Mouse (Mus musculus) lung, postnatal 25 days (tissue): Measurements from ENCODE around the gene Nckap5.

Experiments used
- DNase-seq: peaks from one replicate; pipeline ENCODE4 v3.0.0; 2022; ENCODE audit warnings: low spot score

Gene Nckap5

GRCm38 (mm10) chr1:126473044-126473443 lies 357.6 kb downstream of the Nckap5 start:
- DNase-seq = no peak

DNA sequence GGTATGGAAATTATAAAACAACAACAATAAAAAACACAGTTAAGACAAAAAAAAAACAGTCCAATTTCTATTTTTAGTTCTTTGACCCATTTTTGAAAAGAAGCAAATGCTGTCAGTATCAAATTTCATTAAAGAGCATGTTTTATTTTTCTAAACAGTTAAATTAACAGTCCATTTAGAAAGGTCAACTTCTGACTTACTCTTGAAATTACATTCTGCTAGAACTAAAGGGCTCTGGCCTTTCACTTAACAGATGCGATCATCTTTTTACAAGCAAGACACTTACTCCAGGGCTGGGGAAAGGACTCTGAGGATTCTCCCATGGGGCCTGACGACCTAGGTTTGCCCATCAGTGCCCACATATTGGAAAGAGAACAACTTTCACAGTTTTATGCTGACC lies 359.2 kb downstream of the Nckap5 start:
- DNase-seq = no peak

- no peak for DNase-seq
Observed at GRCm38 (mm10) chr1:126470883-126471282, 359.7 kb downstream of the Nckap5 start.

DNA sequence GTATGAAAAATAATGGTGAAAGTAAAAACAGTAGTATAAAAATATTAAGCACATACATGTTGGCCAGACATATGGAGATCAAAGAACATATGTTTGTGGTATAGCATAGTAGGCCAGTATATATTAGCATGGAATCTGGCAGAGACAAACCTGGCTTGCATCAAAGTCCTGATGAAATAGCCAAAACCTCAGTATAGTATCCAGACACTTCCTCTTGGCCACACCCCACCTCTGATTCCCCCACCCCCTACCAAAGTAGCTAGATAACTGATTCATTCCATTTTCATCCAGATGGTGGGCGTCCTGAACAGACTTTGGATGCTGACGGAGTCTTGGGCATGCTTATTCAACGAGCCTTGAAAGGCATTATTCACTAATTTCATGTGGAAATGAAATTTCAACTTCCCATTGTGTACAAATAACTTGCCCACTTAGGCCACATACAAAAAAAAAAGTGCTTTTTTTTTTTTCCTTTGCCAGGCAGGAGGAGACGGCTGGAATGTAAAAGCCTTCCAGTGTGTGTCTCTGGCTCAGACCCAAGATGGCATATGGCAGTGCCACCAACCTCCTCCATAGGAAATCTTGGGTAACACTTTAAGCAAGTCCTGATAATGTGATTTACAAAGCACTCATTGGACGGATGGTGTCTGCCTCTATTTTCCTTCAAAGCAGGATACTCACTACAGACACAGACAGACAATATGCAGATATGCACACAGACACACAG lies 360.6 kb downstream of the Nckap5 start:
- no peak for DNase-seq

DNA sequence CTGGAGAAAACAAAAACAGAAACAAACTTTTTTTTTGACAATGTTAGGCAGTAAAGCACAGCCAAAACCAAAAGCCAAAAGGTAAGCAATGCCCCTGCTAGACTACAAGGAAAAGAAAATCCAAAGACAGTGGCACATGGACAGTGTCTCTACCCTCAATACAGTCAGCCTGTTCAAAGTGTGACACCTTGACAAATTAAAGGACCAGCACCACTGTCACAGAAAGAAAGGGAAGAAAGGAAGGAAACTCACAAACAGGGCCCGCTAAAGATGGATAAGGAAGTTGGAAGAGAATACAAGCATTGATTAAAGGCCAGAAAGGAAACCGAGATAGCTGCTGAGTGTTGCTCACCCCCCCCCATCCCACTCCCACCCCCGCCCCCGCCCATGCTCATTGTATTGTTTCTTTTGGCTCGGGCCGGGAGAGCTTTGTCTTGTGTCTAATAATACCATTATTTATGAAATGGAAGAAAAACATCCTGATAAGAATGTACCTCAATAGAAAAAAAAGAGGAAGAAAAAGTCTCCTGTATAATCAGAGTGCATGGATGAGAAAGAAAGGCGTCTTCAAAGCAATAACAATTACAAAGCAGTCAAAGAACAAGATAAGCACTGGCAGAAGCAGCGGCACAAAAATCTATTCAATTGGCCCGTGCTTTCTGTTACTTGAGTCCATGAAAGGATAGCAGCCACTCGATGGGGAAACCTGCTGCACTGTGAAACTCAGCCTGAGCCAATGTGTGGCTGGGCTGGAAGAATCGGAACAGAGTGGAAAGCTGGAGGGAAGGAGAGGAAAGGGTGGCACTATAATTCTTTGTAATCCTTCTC lies 368.9 kb downstream of the Nckap5 start:
- peak; percentile 42 for DNase-seq

DNA sequence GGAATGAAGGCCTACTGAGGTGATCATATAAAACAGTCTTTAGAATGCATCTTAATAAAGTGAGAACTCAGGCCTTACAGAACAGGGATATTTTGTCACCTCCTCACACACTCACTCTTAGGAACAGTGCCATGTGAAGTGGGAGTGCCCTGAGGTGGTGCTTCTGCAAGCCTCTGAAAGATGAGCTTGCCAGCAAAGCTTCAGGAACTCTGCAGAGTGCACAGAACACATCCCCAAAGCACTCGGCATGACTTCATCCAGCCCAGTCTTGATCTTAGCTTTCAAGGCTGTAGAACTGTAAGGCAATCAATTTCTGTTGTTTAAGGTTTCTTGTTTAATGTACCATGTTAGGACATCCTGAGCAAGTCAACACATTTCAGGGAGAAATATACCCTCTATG lies 372.9 kb downstream of the Nckap5 start:
- DNase-seq = no peak

GRCm38 (mm10) chr1:126454504-126455173 lies 376.0 kb downstream of the Nckap5 start:
- no peak for DNase-seq

GRCm38 (mm10) chr1:126451472-126451871 lies 379.1 kb downstream of the Nckap5 start:
- DNase-seq = peak; percentile 39

DNA sequence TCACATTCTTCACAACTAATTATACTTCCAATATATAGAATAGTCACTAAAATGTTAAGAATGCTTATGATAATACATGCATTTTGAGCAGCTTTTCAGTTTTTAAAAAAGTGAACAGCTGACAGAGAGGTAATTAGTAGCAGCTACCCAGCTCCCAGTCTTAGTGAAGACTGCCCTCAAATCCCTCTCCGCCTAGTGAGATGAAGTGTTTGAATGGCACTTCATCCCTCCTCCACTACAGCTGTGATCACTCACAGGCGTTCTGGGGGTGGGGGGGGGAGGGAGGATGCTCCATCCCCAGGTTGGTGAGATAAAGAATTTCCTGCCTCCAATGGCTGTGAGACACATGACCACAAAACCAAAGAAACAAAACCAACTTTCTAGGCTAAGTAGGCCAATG lies 381.2 kb downstream of the Nckap5 start:
- no peak for DNase-seq

GRCm38 (mm10) chr1:126443890-126444289 lies 386.7 kb downstream of the Nckap5 start:
- no peak for DNase-seq

DNA sequence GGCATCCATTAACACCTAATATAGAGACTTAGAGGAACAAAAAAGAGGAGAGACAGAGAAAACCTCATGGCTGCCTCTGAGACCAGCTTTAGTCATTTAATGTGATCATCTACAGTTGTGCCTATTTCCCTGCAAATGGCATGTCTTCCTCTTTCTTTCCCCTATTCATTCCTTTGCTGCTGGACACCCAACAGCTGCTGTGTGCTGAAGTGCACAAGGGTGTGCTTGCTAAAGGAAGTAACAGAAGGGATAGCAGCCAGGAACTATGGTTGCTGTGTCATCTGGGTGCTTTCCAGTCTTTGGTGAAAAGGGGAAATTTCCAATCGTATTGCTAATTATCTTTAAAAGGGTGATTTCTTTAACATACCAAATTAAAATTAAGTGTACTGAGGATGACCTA lies 387.9 kb downstream of the Nckap5 start:
- DNase-seq = no peak

- no peak for DNase-seq
Observed at GRCm38 (mm10) chr1:126438000-126438572, 392.5 kb downstream of the Nckap5 start.

DNA sequence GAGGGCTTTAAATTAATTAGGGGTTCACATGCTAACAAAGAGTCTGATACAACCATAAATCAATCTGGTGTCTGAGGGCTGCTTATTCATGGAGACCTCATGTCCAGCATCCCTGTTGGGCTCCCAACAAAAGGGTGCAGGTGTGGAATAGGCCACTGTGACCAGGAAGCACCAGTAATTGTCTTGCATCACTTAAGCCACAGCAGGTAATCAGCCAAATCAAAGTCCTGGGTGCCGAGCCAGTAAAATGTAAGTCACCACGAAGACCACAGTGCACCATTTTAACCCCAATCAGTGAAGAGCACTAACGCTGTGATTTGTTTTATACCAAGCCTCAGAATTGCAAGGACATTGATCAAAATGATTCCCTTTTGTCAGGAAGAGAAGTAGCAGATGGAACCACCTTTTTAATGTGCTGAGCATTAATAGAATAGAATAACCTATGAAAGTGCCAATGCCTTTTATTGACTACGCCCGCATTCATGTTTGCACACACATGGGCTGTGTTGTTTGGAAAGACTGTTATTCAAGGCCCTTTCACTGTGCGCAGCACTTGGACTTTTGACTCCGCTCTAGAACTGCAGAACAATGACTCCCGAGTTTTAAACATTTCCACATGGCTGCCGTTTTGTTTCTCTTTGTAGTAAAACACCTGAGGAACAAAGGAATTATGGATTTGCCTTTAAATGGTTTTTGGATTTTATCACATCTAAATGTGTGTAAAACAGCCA lies 393.5 kb downstream of the Nckap5 start:
- DNase-seq = no peak

DNA sequence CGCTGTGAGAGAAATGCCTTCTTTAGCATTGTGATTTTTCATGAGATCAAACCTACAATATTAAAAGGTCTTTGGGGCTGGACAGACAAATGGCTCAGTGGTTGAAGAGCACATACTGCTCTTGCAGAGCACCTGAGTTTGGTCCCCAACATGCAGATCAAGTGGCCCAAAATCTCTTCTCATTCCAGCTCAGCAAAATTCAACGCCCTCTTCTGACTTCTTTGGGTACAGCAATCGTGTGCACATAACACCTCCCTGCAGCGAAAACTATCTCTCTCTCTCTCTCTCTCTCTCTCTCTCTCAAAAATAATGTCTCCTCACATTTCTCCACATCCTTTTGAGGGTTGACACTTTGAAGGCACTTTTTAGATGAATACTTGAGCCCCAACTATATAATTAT lies 398.3 kb downstream of the Nckap5 start:
- no peak for DNase-seq

DNA sequence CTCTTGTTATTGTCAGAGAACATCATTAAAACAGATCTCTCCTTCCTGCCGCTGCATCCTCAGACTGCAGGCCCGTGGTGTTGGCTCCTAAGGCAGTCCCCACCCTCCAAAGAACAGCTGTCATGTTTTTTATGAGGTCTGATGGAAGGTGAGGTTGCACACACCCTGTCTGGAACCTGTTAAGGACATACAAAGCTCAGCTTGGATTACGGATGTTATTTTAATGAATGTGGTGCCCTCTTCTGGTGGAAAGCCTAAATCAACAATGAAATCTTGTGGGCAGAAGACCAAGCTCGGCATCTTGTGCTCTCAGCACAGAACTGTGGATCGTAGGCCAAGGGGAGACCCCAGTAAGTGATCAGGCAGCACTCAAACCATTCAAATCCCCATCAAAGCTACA lies 399.0 kb downstream of the Nckap5 start:
- DNase-seq = peak; percentile 74

DNA sequence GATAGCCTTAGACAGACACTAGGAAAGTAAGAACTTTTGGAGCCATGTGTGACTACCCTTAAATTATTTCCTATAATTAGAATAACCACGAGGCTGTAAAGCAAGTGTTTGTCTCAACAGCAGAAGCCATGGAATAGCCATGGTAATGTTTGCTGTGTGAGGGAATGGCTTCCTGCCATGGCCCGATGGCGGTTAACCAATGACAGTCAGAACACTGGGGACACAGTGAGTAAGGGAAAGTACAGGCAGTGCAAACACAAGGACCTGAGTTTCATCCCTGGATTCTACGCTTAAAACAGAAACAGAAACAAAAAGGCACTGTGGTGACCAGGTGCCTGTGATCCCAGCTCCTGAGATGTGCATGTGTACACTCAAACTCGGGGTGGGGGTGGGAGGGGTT lies 419.2 kb downstream of the Nckap5 start:
- DNase-seq = no peak

DNA sequence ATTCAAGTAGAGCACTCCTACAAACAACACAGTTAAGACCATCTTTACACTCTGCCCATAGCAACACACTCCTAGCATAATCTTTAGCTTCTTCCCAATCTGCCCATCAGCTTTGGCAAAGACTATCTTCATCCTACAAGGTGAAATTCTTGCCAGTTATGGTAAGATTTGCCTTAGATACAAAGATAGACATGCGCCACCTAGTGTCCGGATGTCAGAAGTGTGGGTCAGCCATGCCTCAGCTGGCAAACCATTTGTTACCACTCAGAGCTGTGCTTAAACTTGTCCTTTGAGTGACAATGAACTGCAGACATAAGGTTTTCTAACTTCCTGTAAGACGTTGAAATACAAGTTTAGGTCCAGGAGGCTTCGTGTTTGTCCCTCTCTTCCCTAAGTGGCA lies 422.7 kb downstream of the Nckap5 start:
- peak; percentile 37 for DNase-seq

GRCm38 (mm10) chr1:126405543-126405942 lies 425.1 kb downstream of the Nckap5 start:
- no peak for DNase-seq

DNA sequence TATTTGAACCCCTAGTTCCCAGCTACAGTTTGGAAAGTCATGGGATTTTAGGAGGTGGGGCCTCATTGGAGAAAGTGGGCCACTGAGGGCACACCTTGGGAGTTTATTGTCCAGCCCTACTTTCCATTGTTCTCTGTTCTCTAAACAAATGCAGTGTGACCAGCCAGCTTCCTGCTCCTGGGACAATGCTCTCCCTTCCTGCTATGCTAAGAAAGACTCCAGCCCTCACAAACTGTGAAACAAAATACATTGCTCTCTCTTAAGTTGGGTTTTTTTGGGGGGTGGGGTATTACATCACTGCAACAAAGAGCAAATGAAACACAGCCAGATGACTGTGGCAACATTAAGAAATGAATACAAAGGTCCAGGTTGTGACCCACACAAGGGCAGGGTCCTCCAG lies 426.6 kb downstream of the Nckap5 start:
- DNase-seq = no peak

DNA sequence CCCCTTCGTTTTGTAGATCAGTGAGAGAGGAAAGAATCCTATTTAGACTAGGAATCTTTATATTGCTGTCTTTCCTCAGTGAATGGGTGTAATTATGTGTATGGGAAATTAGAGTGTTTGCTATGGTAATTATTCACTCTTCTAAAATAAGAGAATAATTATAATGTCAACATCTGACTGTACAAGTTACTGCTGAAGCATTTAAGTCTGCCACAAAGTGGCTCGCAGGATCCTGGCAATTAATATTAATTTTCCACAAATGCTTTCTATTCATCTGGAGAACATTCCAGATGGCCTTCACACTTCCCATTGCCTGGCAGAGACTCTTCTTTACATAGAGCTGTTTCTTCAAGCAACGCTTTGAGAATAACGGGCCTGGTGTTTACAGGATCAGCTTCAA lies 439.4 kb downstream of the Nckap5 start:
- no peak for DNase-seq

GRCm38 (mm10) chr1:126377339-126377980 lies 453.1 kb downstream of the Nckap5 start:
- no peak for DNase-seq
